Mouse (Mus musculus) intestine, embryonic 16.5 days (tissue): ENCODE results near the gene Cmtm5. TPM values are rescaled to one million over a fixed set of nuclear protein-coding genes. Genes with fewer than 3 reads are reported as not detected.
A peak's percentile ranks its signal among the peaks of the same experiment; 100 is the strongest.

ENCODE experiments used
- ATAC-seq: fragments of 200-750 bp; cut with Nextera tagmentation; 2 replicates; pipeline ENCODE4 v1.8.0; 2017; ENCODE audit warnings: moderate TSS enrichment, moderate library complexity
- H3K27ac ChIP-seq: fragments of 300-500 bp; sonication (generic); 2 replicates; pipeline ENCODE4 v1.5.1; 2014; ENCODE audit warnings: mild to moderate bottlenecking, low read length
- H3K27me3 ChIP-seq: fragments of 300-500 bp; sonication (generic); replicated peaks from 2 replicates; pipeline ENCODE4 v1.6.1; 2014; ENCODE audit warnings: low read length, control low read depth, mixed read lengths; ENCODE audit not compliant: control insufficient read depth, insufficient read depth
- H3K36me3 ChIP-seq: fragments of 300-500 bp; sonication (generic); 2 replicates; pipeline ENCODE4 v1.6.1; 2014; ENCODE audit warnings: low read length, control low read depth; ENCODE audit not compliant: control insufficient read depth, insufficient read depth
- H3K4me1 ChIP-seq: fragments of 300-500 bp; sonication (generic); 2 replicates; pipeline ENCODE4 v1.6.1; 2014; ENCODE audit warnings: low read length, control low read depth, mixed read lengths; ENCODE audit not compliant: control insufficient read depth, insufficient read depth
- H3K4me2 ChIP-seq: fragments of 300-500 bp; sonication (generic); 2 replicates; pipeline ENCODE4 v1.6.1; 2014; ENCODE audit warnings: low read depth, low read length, control low read depth
- H3K4me3 ChIP-seq: fragments of 300-500 bp; sonication (generic); 2 replicates; pipeline ENCODE4 v1.5.1; 2014; ENCODE audit warnings: mild to moderate bottlenecking, low read length
- H3K9ac ChIP-seq: fragments of 300-500 bp; sonication (generic); 2 replicates; pipeline ENCODE4 v1.6.1; 2014; ENCODE audit warnings: low read depth, low read length
- H3K9me3 ChIP-seq: fragments of 300-500 bp; sonication (generic); 2 replicates; pipeline ENCODE4 v1.6.1; 2016; ENCODE audit warnings: low read length, control low read depth; ENCODE audit not compliant: control insufficient read depth
- WGBS: fragments of 180-500 bp; shearing (Covaris S2); extraction: QIAGEN DNeasy Blood & Tissue Kit; methylation state at CpG from one replicate; pipeline ENCODE4 v1.1.7; 2014; 5-methylcytosine and 5-hydroxymethylcytosine counted together
- polyA plus RNA-seq: library from polyadenylated mRNA; unstranded; fragments of >200 nt; fragmentation: Nextera tagmentation; extraction: Ambion mirVana; gene quantifications from 2 replicates; pipeline ENCODE4 v1.2.1, GENCODE M21; 2015

The Cmtm5 gene
- polyA plus RNA-seq = 2.0 and 2.8 TPM in 2 replicates

DNA sequence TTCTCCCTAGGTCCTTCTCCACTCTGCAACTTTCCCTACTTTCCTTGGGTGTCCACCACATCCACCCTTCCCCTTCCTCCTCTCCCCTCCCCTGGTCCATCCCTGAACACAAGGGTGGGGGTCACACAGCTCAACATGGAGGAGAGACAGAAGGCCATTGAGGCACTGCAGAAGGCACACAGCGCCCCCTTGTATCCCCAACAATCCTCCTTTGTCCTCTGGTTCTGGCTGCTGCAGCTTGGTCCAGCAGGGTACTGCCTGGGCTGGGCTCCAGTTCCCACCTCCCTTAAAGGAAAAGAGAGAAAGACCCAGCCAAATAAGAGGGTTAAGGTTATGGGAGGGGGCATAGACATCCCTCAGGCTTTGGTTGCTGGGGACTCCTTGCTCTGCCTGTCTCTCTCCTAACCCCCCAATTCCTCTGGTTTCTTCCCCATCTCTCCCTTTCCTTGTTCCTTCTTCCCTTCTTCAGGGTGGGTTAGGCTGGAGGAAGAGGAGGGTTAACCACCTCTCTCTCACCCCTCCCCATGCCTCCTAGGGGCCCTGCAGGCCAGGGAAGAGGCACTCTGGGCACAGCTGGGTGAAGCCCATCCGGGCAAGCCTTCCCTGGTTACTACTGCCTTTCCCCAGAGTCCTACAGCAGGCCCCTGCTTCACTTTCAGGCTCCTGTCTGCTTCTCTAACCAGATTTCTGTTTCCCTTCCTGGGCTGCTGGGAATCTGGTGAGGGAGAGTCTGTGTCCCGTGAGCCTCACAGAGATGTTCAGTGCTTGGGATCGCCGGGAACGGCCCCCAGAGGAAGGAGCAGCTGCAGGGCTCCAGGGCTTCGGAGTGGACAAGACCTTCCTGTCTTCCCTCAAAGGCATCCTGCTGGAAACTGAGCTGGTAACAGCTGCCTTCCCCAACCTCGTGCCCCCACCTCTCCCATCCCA lies at the start of gene Cmtm5:
Gene Cmtm5 (plus strand): TSS at position 358 of the 927 bp plus-strand sequence.
- Histone ChIP-seq H3K4me2 (no peak within 1 kb of the TSS), H3K27me3 (no peaks in the 10 kb centered on the region), H3K36me3 (no peaks in the 10 kb centered on the region), H3K9me3 (no peaks in the 10 kb centered on the region), H3K4me1 (peaks cover 10% of the 10 kb centered on the region; the same call in 1 of the 2 replicates), H3K27ac (peak within 1 kb of the TSS; percentile 52; the same call in 1 of the 2 replicates), H3K4me3 (no peak within 1 kb of the TSS), H3K9ac (no peak within 1 kb of the TSS)
- WGBS = 39% methylated on average over 8 of the region's 8 CpGs
- ATAC-seq = peak; percentile 41; the same call in 1 of the 2 replicates

DNA sequence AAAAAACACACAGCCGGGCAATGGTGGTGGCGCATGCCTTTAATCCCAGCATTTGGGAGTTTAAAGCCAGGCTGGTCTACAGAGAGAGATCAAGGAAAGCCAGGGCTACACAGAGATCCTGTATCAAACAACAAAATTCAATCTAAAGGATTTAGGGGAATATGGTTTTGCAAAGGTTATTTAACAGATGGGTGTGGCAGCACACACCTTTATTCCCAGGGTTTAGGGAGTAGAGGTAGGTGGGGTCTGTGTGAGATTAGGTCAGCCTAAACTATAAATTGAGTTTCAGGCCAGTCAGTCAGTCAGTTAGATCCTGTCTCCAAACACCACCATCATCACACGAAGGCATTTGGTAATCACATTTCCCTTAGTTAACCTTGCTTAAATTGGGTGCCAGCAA lies 43.9 kb upstream of the Cmtm5 start, which contains the start of gene Pabpn1:
Gene Pabpn1 (plus strand): TSS at position 301 of the 400 bp plus-strand sequence.
- ATAC-seq = no peak
- Histone ChIP-seq H3K36me3 (peaks cover 5% of the 10 kb centered on the region; the same call in 1 of the 2 replicates), H3K27ac (peak within 1 kb of the TSS; percentile 75), H3K4me1 (peaks cover 9% of the 10 kb centered on the region; the same call in 1 of the 2 replicates), H3K9ac (peak within 1 kb of the TSS; percentile 58; the same call in 1 of the 2 replicates), H3K4me3 (peak within 1 kb of the TSS; percentile 92), H3K4me2 (peak within 1 kb of the TSS; percentile 47), H3K27me3 (no peaks in the 10 kb centered on the region), H3K9me3 (no peaks in the 10 kb centered on the region)
- WGBS = 95% methylated on average over 3 of the region's 3 CpGs

GRCm38 (mm10) chr14:54893651-54894181 lies 42.3 kb upstream of the Cmtm5 start:
- Histone ChIP-seq H3K4me1 (peaks cover 9% of the 10 kb centered on the region; the same call in 1 of the 2 replicates), H3K9ac (peak overlapping the region; percentile 99), H3K27me3 (no peaks in the 10 kb centered on the region), H3K36me3 (peaks cover 11% of the 10 kb centered on the region; the same call in 1 of the 2 replicates), H3K4me3 (peak overlapping the region; percentile 92), H3K9me3 (no peaks in the 10 kb centered on the region), H3K4me2 (peak overlapping the region; percentile 47), H3K27ac (peak overlapping the region; percentile 96)
- WGBS = under 1% methylated on average over 38 of the region's 38 CpGs
- peak; percentile 99 for ATAC-seq

- under 1% methylated on average over 51 of the region's 54 CpGs for WGBS
- H3K9ac ChIP-seq = peak overlapping the region; percentile 99
- peak; percentile 71 for ATAC-seq
Observed at GRCm38 (mm10) chr14:54894296-54895151, 41.5 kb upstream of the Cmtm5 start.

DNA sequence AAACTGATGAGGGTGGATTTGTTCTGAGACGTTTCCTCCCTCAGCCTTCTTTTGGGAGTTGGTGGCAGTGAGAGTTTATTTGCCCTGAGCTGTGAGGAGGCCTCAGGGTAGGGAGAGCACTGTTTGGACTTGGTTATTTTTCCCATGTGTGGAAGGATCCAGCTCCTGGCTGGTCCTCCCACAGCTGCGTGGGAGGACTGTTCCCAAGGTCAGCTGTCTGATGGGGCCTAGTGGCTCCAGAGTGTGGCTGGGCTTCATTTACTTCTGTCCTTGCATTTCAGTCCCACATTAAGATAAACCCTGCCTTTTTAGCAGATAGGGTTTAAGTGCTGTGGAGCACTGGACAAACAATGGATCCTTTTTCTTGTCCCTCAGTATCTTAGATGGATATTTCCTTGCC lies 38.6 kb upstream of the Cmtm5 start:
- Histone ChIP-seq H3K4me2 (no peak overlapping the region), H3K9me3 (no peaks in the 10 kb centered on the region), H3K4me3 (no peak overlapping the region), H3K27me3 (no peaks in the 10 kb centered on the region), H3K4me1 (peaks cover 9% of the 10 kb centered on the region; the same call in 1 of the 2 replicates), H3K9ac (no peak overlapping the region), H3K36me3 (peaks cover 11% of the 10 kb centered on the region; the same call in 1 of the 2 replicates), H3K27ac (no peak overlapping the region)
- WGBS = 51% methylated on average over 2 of the region's 2 CpGs
- no peak for ATAC-seq

More at GRCm38 (mm10) chr14:54894296-54895151, 41.5 kb upstream of the Cmtm5 start:
- Histone ChIP-seq H3K36me3 (peaks cover 11% of the 10 kb centered on the region; the same call in 1 of the 2 replicates), H3K4me2 (peak overlapping the region; percentile 73), H3K27ac (peak overlapping the region; percentile 96), H3K4me1 (peaks cover 9% of the 10 kb centered on the region; the same call in 1 of the 2 replicates), H3K4me3 (peak overlapping the region; percentile 92), H3K27me3 (no peaks in the 10 kb centered on the region), H3K9me3 (no peaks in the 10 kb centered on the region)

DNA sequence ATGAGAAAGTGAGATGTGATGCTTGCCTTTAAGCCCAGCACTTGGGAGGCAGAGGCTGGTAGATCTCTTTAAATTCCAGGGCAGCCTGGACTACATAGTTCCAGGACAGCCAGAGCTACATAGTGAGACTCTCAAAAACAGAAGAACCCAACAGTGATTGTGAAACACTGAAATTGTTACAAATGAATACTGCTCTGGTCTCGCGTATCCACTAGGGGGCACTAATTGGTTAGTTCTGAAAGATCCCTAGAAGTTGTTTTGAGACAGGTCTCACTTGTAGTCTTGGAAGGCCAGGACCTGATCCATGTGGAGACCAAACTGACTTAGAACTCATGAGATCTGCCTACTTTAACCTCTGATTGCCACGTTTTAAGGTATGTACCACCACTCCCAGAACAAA lies 35.7 kb upstream of the Cmtm5 start:
- H3K36me3 ChIP-seq = peaks cover 11% of the 10 kb centered on the region; the same call in 1 of the 2 replicates
- H3K9me3 ChIP-seq = no peaks in the 10 kb centered on the region
- no peak overlapping the region for H3K4me2 ChIP-seq
- 4% methylated on average over 3 of the region's 3 CpGs for WGBS
- 0 out of 2 replicates have a peak, but pooled peaks cover 4% of the 10 kb centered on the region for H3K4me1 ChIP-seq
- ATAC-seq = peak; percentile 59
- no peak overlapping the region for H3K27ac ChIP-seq
- H3K9ac ChIP-seq = no peak overlapping the region
- no peaks in the 10 kb centered on the region for H3K27me3 ChIP-seq
- H3K4me3 ChIP-seq = no peak overlapping the region

- Histone ChIP-seq H3K4me3 (no peak overlapping the region), H3K9ac (no peak overlapping the region), H3K36me3 (no peaks in the 10 kb centered on the region), H3K27me3 (no peaks in the 10 kb centered on the region), H3K4me1 (no peaks in the 10 kb centered on the region), H3K4me2 (no peak overlapping the region), H3K27ac (no peak overlapping the region), H3K9me3 (no peaks in the 10 kb centered on the region)
- ATAC-seq = no peak
- WGBS = 91% methylated on average over 4 of the region's 4 CpGs
Observed at GRCm38 (mm10) chr14:54903641-54904040, 32.4 kb upstream of the Cmtm5 start.

GRCm38 (mm10) chr14:54908682-54909081 lies 27.4 kb upstream of the Cmtm5 start:
- H3K9ac ChIP-seq = no peak overlapping the region
- H3K4me3 ChIP-seq = no peak overlapping the region
- H3K4me2 ChIP-seq = no peak overlapping the region
- H3K36me3 ChIP-seq = no peaks in the 10 kb centered on the region
- peaks cover 4% of the 10 kb centered on the region; the same call in 1 of the 2 replicates for H3K27me3 ChIP-seq
- no peak overlapping the region for H3K27ac ChIP-seq
- no peaks in the 10 kb centered on the region for H3K9me3 ChIP-seq
- WGBS = 75% methylated on average over 7 of the region's 7 CpGs
- ATAC-seq = no peak
- H3K4me1 ChIP-seq = peaks cover 14% of the 10 kb centered on the region
